Mouse (Mus musculus) right cerebral cortex, adult 18-20 months (tissue): Measurements from ENCODE around the gene Chrm4.

Experiments
- DNase-seq: peaks from one replicate; pipeline ENCODE4 v3.0.0; 2022; ENCODE audit warnings: mixed read lengths

Gene Chrm4

GRCm38 (mm10) chr2:91944170-91944950, 17.3 kb downstream of the Chrm4 start:
- DNase-seq, result peak; percentile 82

- DNase-seq, result no peak
Measured at GRCm38 (mm10) chr2:91945483-91945882, 18.4 kb downstream of the Chrm4 start, which contains the start of gene Gm9821. TSS of gene Gm9821 (plus strand) at chr2:91945703.

- DNase-seq, result no peak
Measured at GRCm38 (mm10) chr2:91946836-91947235, 19.8 kb downstream of the Chrm4 start.

- DNase-seq, result no peak
Measured at GRCm38 (mm10) chr2:91947397-91948150, 20.5 kb downstream of the Chrm4 start.

GRCm38 (mm10) chr2:91948151-91948509, 21.1 kb downstream of the Chrm4 start:
- no peak for DNase-seq

- no peak for DNase-seq
Measured at GRCm38 (mm10) chr2:91948792-91949241, 21.8 kb downstream of the Chrm4 start.

GRCm38 (mm10) chr2:91949411-91950274, 22.6 kb downstream of the Chrm4 start:
- no peak for DNase-seq

GRCm38 (mm10) chr2:91950275-91951085, 23.4 kb downstream of the Chrm4 start:
- no peak for DNase-seq

GRCm38 (mm10) chr2:91953825-91954224, 26.8 kb downstream of the Chrm4 start:
- DNase-seq, result no peak

GRCm38 (mm10) chr2:91955121-91955591, 28.1 kb downstream of the Chrm4 start:
- no peak for DNase-seq

GRCm38 (mm10) chr2:91955875-91956274, 28.8 kb downstream of the Chrm4 start:
- no peak for DNase-seq

GRCm38 (mm10) chr2:91957096-91957495, 30.0 kb downstream of the Chrm4 start:
- peak; percentile 94 for DNase-seq

GRCm38 (mm10) chr2:91958049-91958448, 31.0 kb downstream of the Chrm4 start:
- no peak for DNase-seq

- no peak for DNase-seq
Measured at GRCm38 (mm10) chr2:91958701-91959457, 31.8 kb downstream of the Chrm4 start.

- DNase-seq, result no peak
Measured at GRCm38 (mm10) chr2:91959544-91960410, 32.7 kb downstream of the Chrm4 start.

GRCm38 (mm10) chr2:91960459-91960858, 33.4 kb downstream of the Chrm4 start:
- no peak for DNase-seq

GRCm38 (mm10) chr2:91961901-91962761, 35.1 kb downstream of the Chrm4 start:
- DNase-seq, result no peak

- no peak for DNase-seq
Measured at GRCm38 (mm10) chr2:91962864-91963401, 35.9 kb downstream of the Chrm4 start.

- peak; percentile 95 for DNase-seq
Measured at GRCm38 (mm10) chr2:91963443-91963932, 36.4 kb downstream of the Chrm4 start.
